Mouse (Mus musculus) forebrain, embryonic 13.5 days (tissue): ENCODE results near the gene Pcmt1. TPM values are rescaled to one million over a fixed set of nuclear protein-coding genes. Genes with fewer than 3 reads are reported as not detected.
"Not testable (repeated sequence)": the region's sequence is repeated elsewhere in the genome, so short reads cannot be mapped to it uniquely, and the experiment has no call there.

Experiments used
- ATAC-seq: fragments of 200-750 bp; cut with Nextera tagmentation; 2 replicates; pipeline ENCODE4 v1.8.0; 2017
- H3K27ac ChIP-seq: fragments of 300-500 bp; sonication (generic); 2 replicates; pipeline ENCODE4 v1.5.1; 2015; ENCODE audit warnings: inconsistent platforms, mild to moderate bottlenecking, moderate library complexity
- H3K27me3 ChIP-seq: fragments of 300-500 bp; sonication (generic); 2 replicates; pipeline ENCODE4 v1.6.1; 2015; ENCODE audit warnings: mild to moderate bottlenecking, inconsistent platforms
- H3K36me3 ChIP-seq: fragments of 300-500 bp; sonication (generic); 2 replicates; pipeline ENCODE4 v1.6.1; 2015; ENCODE audit warnings: mild to moderate bottlenecking, inconsistent platforms; ENCODE audit not compliant: poor library complexity, severe bottlenecking
- H3K4me1 ChIP-seq: fragments of 300-500 bp; sonication (generic); 2 replicates; pipeline ENCODE4 v1.6.1; 2015; ENCODE audit warnings: inconsistent platforms
- H3K4me2 ChIP-seq: fragments of 300-500 bp; sonication (generic); 2 replicates; pipeline ENCODE4 v1.6.1; 2015; ENCODE audit warnings: inconsistent platforms, mild to moderate bottlenecking, moderate library complexity
- H3K4me3 ChIP-seq: fragments of 300-500 bp; sonication (generic); 2 replicates; pipeline ENCODE4 v1.5.1; 2015; ENCODE audit warnings: mild to moderate bottlenecking, inconsistent platforms
- H3K9ac ChIP-seq: fragments of 300-500 bp; sonication (generic); 2 replicates; pipeline ENCODE4 v1.6.1; 2015; ENCODE audit warnings: mild to moderate bottlenecking, inconsistent platforms
- H3K9me3 ChIP-seq: fragments of 300-500 bp; sonication (generic); replicated peaks from 2 replicates; pipeline ENCODE4 v1.6.1; 2016; ENCODE audit warnings: inconsistent platforms
- WGBS: fragments of 180-500 bp; shearing (Covaris S2); methylation state at CpG from one replicate; pipeline ENCODE4 v1.1.7; 2015; 5-methylcytosine and 5-hydroxymethylcytosine counted together
- polyA plus RNA-seq: library from polyadenylated mRNA; unstranded; fragments of >200 nt; fragmentation: Nextera tagmentation; extraction: Ambion mirVana; gene quantifications from 2 replicates; pipeline ENCODE4 v1.2.1, GENCODE M21; 2015

The Pcmt1 gene
- polyA plus RNA-seq, 1 experiment from 2014 or later = 160 TPM

DNA sequence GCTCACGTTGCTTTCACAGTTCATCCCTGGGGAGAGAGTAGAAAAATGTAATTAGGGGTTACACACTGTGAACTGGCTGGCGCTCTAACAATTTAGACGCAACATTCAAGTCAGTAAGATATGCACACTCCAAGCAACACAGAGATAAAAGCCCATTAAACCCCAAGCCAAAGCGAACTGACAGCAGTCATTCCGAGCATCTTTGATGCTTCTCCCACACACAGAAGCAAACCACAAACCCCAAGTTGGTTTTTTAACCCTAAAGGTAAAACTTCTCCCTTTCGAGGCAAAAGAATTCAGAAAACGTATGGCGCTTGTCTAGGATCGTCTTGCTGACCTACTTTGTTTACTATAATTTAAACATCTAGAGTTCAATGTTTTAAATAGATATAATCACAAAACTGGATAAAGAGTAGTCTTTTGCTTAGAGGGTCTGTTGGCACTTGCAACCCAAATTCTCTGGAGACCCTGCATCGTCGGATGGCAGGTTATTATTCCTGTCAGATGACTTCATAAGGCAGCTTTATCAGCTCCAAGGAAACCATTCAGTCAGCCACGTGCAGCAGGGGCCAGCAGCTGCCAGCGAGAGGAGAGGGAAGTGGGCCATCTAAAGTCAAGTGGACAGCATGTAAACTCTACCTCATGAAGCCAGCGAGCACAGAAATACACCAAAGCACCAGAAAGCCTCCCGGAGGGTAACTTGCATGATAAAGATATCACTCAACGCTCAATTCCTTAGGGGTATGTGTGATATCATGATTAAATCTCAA lies 49.8 kb downstream of the Pcmt1 start:
- Histone ChIP-seq H3K4me3 (no peak overlapping the region), H3K36me3 (peaks cover 55% of the 10 kb centered on the region), H3K9me3 (no peaks in the 10 kb centered on the region), H3K27ac (no peak overlapping the region), H3K4me1 (no peaks in the 10 kb centered on the region), H3K9ac (no peak overlapping the region), H3K27me3 (no peaks in the 10 kb centered on the region), H3K4me2 (no peak overlapping the region)
- WGBS = 91% methylated on average over 16 of the region's 16 CpGs
- ATAC-seq = no peak

DNA sequence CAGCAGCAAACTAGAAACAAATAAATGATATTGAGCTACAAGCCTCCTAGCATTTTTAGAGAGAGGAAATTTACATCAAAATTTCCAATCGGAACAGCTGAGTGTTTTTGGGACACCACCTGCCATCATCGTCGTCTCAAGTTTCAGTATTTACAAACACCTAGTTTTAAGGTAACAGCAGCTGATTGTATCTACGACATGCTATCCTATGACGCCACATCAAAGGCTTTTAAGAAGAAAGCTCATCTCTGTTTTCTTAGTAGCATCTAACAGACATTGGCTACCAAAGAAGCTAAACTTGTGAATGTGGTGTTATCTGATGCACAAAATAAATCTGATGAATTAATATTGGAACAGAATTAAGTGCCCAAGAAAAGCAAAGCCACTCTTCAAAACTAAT lies 50.6 kb downstream of the Pcmt1 start:
- Histone ChIP-seq H3K27ac (no peak overlapping the region), H3K4me1 (no peaks in the 10 kb centered on the region), H3K9me3 (no peaks in the 10 kb centered on the region), H3K27me3 (no peaks in the 10 kb centered on the region), H3K9ac (no peak overlapping the region), H3K36me3 (peaks cover 58% of the 10 kb centered on the region), H3K4me3 (no peak overlapping the region), H3K4me2 (no peak overlapping the region)
- no peak for ATAC-seq
- 95% methylated on average over 5 of the region's 5 CpGs for WGBS

DNA sequence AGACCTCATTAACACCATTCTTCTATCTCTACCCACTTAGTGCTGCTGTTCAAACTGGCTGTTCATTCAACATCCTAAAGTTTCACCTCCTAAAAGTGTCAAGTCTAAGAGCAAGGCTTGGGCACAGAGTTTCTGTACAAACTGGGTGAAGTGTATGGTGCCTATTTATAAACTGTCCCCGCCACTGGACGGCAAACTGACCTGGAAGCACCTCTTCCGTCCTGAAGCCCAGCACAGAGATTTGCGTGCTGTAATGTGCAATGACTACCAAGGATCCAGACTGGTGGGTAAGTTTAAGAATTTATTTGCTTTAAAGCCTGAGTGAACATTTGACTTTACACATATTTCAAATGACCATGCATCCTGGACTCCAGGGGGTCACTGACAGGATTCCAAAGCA lies 51.8 kb downstream of the Pcmt1 start:
- no peaks in the 10 kb centered on the region for H3K9me3 ChIP-seq
- no peak overlapping the region for H3K9ac ChIP-seq
- peaks cover 65% of the 10 kb centered on the region for H3K36me3 ChIP-seq
- no peaks in the 10 kb centered on the region for H3K4me1 ChIP-seq
- H3K27me3 ChIP-seq = no peaks in the 10 kb centered on the region
- ATAC-seq = no peak
- H3K4me3 ChIP-seq = no peak overlapping the region
- 90% methylated on average over 4 of the region's 4 CpGs for WGBS
- H3K27ac ChIP-seq = no peak overlapping the region
- H3K4me2 ChIP-seq = no peak overlapping the region

DNA sequence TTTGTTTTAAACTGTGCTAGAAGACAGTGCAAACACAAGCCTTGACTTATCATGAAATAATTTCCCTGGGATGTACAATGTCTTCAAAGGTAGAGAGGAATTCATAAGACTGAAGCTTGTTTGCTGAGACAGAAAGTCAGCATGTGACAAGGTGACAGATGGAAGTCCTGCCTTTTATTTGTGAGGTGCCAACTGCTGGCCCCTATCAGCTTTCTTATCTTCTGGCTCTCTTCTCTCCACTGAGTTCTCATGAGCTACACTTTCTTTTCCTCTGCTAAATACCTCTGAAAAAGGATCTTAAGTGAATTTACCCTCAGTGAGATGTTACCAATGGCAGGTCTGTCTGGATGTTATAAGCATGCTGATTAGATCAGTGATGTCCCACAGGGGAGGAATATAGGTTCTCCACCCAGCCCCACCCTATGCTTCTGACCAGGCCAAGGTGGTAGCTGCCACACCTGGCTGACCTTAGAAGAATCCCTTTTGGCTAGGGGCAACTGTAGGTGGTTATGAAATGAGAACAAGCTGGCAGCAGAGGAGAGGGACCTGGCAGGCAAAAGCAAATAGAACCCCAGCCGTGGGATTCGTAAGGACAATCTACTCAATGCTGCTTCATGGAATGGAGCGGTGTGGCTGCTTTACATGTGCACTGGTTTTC lies 56.9 kb downstream of the Pcmt1 start:
- no peak overlapping the region for H3K27ac ChIP-seq
- peaks cover 35% of the 10 kb centered on the region for H3K36me3 ChIP-seq
- no peaks in the 10 kb centered on the region for H3K9me3 ChIP-seq
- no peak for ATAC-seq
- no peak overlapping the region for H3K4me2 ChIP-seq
- H3K4me1 ChIP-seq = no peaks in the 10 kb centered on the region
- H3K4me3 ChIP-seq = no peak overlapping the region
- H3K9ac ChIP-seq = no peak overlapping the region
- 96% methylated on average over 3 of the region's 3 CpGs for WGBS
- no peaks in the 10 kb centered on the region for H3K27me3 ChIP-seq

DNA sequence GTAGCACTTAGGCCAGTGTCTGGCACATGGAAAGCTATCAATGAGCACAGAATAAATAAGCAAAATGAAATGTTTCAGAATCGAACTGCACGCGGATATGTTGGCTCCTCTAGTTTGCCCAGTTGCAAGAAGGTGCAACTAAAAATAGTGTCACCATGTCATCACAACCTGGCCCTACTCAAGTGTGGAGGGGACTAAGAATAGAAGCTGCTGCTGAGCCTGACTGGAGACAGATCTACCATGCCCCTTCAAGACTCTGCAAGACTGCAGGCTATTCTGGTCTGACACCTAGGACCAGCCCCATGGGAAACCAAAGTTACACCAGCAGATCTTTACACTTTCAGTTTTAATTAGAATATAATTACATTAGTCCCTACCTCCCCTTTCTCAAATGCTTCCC lies 58.6 kb downstream of the Pcmt1 start:
- ATAC-seq = no peak
- peaks cover 21% of the 10 kb centered on the region; the same call in 1 of the 2 replicates for H3K36me3 ChIP-seq
- 95% methylated on average over 3 of the region's 3 CpGs for WGBS

DNA sequence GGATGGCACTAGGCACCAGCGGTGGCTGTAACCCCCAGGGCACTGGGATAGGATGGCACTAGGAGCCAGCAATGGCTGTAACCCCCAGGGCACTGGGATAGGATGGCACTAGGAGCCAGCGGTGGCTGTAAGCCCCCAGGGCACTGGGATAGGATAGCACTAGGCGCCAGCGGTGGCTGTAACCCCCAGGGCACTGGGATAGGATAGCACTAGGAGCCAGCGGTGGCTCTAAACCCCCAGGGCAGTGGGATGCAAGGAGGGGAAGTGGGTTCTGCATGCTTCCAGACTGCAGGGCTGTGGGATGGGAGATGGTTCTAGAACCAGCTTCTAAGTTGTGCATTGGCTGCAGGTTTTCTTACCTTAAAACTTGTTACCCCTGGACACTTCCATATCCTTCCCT lies 60.2 kb downstream of the Pcmt1 start:
- H3K4me2 ChIP-seq = no peak overlapping the region
- H3K9ac ChIP-seq = no peak overlapping the region
- H3K4me1 ChIP-seq = no peaks in the 10 kb centered on the region
- 59% methylated on average over 5 of the region's 5 CpGs for WGBS
- ATAC-seq = no peak
- peaks cover 14% of the 10 kb centered on the region; the same call in 1 of the 2 replicates for H3K36me3 ChIP-seq
- no peaks in the 10 kb centered on the region for H3K9me3 ChIP-seq
- H3K4me3 ChIP-seq = no peak overlapping the region
- no peaks in the 10 kb centered on the region for H3K27me3 ChIP-seq
- no peak overlapping the region for H3K27ac ChIP-seq

More for the DNA sequence above, 58.6 kb downstream of the Pcmt1 start:
- Histone ChIP-seq H3K4me2 (no peak overlapping the region), H3K9ac (no peak overlapping the region), H3K27ac (no peak overlapping the region), H3K4me3 (no peak overlapping the region), H3K4me1 (no peaks in the 10 kb centered on the region), H3K27me3 (no peaks in the 10 kb centered on the region), H3K9me3 (no peaks in the 10 kb centered on the region)

DNA sequence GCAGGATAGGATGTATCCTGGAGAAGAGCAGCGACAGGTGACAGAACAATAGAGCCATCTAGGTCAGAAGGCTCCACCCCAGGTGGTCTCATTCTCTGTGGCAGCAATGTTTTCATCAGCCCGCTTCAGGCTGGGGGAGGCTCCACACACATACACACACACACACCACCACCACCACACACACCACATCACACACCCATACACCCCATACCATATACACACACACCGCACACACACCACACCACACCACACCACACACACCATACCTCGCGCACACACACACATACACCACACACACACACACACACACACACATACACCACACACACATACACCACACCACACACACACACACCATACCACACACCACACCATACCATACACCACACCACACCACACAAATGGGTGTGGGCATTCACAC lies 61.1 kb downstream of the Pcmt1 start:
- ATAC-seq = no peak
- Histone ChIP-seq H3K4me1 (no peaks in the 10 kb centered on the region), H3K27me3 (no peaks in the 10 kb centered on the region), H3K4me3 (no peak overlapping the region), H3K9ac (no peak overlapping the region), H3K9me3 (peaks cover 2% of the 10 kb centered on the region), H3K36me3 (peaks cover 16% of the 10 kb centered on the region), H3K27ac (no peak overlapping the region), H3K4me2 (no peak overlapping the region)
- WGBS = 66% methylated on average over 5 of the region's 5 CpGs

DNA sequence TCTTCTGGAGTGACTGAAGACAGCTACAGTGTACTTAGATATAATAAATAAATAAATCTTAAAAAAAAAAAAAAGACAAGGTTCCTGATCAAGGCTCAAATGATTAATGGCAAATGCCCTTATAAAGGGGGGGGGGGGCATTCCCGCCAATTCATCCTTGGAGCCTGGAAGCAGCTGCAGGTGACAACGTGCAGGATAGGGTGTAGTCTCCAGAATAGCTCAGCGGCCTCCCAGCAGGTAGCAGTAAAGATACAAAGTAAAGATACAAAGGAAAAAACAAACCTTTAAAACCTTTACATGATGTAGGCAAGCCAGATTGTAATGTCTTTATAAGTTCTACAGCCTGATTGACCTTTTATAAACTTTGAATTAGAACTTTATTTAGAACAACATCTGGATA lies 63.4 kb downstream of the Pcmt1 start:
- not testable (repeated sequence) for H3K9ac ChIP-seq, H3K4me2 ChIP-seq
- WGBS = 36% methylated on average over 3 of the region's 3 CpGs

DNA sequence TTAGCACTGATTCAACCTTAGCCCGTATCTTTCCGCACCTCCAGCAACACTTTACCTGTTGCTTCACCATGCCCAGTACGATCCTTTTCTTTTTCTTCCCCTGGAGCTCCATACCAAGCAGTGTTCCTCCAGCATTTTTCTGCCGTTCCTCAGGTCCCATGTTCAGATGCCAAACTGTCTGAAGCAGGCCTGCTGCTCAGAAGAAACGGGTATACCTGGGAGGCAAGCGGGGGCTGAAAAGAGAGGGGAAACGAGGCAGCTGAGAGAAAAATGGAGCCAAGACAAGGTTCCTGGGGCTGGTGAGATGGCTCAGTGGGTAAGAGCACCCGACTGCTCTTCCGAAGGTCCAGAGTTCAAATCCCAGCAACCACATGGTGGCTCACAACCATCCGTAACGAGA lies 63.8 kb downstream of the Pcmt1 start:
- not testable (repeated sequence) for H3K4me3 ChIP-seq, H3K36me3 ChIP-seq, H3K4me2 ChIP-seq, H3K9me3 ChIP-seq, H3K27ac ChIP-seq, ATAC-seq, H3K27me3 ChIP-seq, H3K4me1 ChIP-seq, H3K9ac ChIP-seq
- 84% methylated on average over 11 of the region's 11 CpGs for WGBS

More for the DNA sequence above, 63.4 kb downstream of the Pcmt1 start:
- H3K4me1 ChIP-seq, H3K9me3 ChIP-seq, H3K27ac ChIP-seq, H3K27me3 ChIP-seq, H3K4me3 ChIP-seq, ATAC-seq, H3K36me3 ChIP-seq: not testable (repeated sequence)

DNA sequence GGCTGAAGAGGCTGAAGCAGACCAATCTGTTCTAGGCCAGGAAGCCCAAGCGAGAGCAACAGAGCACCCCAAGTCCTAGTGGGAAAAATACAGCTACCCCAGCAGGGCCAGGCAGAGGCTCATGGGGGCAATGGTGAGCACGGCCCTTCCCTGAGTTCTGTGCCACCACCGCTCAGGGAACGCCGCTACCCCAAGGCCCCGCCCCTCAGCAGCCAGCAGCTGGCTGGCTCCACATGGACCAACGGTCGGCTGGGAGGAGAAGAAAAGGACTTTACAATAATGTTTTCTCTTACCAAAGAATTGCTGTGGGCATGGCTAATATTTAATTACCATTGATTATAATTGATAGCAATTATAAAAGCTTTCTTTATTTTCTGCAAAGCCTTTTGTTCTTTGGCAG lies 66.1 kb downstream of the Pcmt1 start:
- ATAC-seq = no peak
- Histone ChIP-seq H3K27me3 (no peaks in the 10 kb centered on the region), H3K36me3 (peaks cover 15% of the 10 kb centered on the region), H3K27ac (no peak overlapping the region), H3K4me1 (no peaks in the 10 kb centered on the region), H3K4me3 (no peak overlapping the region), H3K9me3 (peaks cover 5% of the 10 kb centered on the region), H3K9ac (no peak overlapping the region), H3K4me2 (no peak overlapping the region)
- 74% methylated on average over 8 of the region's 8 CpGs for WGBS

DNA sequence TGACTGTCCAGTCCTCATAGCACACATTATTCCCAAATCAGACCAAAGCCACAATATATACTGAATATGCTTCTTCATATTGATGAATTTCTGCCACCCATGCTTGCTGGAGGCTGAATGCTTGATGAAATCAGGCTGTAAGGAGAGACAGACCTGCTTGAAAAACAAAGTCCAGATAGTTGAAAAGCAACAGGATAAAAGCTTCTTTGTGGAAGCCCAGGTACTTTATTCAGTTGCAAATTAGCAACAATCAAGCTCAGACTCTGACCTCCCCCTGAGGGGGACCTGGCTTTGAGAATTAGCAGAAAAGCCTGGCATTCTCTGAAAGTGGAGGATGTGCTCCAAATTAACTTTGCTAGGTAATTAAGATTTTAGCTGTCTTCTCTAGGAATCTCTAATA lies 68.7 kb downstream of the Pcmt1 start:
- not testable (repeated sequence) for H3K9me3 ChIP-seq, H3K9ac ChIP-seq, H3K4me1 ChIP-seq, H3K4me2 ChIP-seq, H3K27me3 ChIP-seq, ATAC-seq, H3K4me3 ChIP-seq, H3K27ac ChIP-seq
- H3K36me3 ChIP-seq = peaks cover 29% of the 10 kb centered on the region

DNA sequence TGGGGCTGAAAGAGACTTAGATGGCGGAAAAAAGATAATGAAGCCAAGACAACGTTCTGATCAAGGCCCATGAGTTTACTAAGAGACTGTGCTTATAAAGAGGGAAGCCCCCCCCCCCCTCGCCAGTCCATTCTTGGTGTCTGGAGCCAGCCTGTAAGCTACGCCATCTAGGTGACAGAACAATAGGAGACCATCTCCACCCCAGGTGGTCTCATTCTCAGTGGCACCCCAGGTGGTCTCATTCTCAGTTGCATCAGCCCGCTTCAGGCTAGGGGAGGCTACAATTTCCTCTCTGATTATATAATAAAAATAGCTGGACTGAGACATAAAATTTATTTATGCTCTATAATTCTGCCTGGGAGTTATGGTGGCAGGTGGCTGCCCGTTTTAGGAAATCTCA lies 69.3 kb downstream of the Pcmt1 start:
- Histone ChIP-seq H3K36me3 (peaks cover 26% of the 10 kb centered on the region), H3K9me3 (peaks cover 5% of the 10 kb centered on the region), H3K27me3 (no peaks in the 10 kb centered on the region), H3K4me2 (no peak overlapping the region), H3K9ac (no peak overlapping the region), H3K4me1 (no peaks in the 10 kb centered on the region), H3K4me3 (no peak overlapping the region), H3K27ac (no peak overlapping the region)
- no peak for ATAC-seq
- 50% methylated on average over 6 of the region's 6 CpGs for WGBS

DNA sequence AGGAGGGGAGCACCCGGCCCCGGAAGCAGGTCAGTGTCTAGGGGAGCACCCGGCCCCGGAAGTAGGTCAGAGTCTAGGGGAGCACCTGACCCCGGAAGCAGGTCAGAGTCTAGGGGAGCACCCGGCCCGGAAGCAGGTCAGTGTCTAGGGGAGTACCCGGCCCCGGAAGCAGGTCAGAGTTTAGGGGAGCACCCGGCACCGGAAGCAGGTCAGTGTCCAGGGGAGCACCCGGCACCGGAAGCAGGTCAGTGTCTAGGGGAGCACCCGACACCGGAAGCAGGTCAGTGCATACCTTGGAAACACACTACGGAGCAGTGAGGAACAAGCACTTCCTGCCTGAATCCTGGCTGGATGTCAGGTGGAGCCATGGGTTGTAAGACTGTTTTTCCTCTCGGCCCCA lies 72.3 kb downstream of the Pcmt1 start:
- no peaks in the 10 kb centered on the region for H3K27me3 ChIP-seq
- H3K36me3 ChIP-seq = peaks cover 22% of the 10 kb centered on the region
- ATAC-seq = no peak
- WGBS = 94% methylated on average over 17 of the region's 17 CpGs
- H3K27ac ChIP-seq = no peak overlapping the region
- no peaks in the 10 kb centered on the region for H3K4me1 ChIP-seq
- no peak overlapping the region for H3K9ac ChIP-seq
- no peak overlapping the region for H3K4me3 ChIP-seq
- no peak overlapping the region for H3K4me2 ChIP-seq
- no peaks in the 10 kb centered on the region for H3K9me3 ChIP-seq
